Mouse (Mus musculus) heart, adult 2 months (tissue): ENCODE measurements at regions not wholly inside any gene's neighbourhood (a gene's known extent, or its start where the extent isn't known, plus 50 kb on each side); places are given as distances from the start of the nearest gene placed in this dataset.

Source experiments
- CTCF ChIP-seq: fragments of 200-600 bp; IDR thresholded peaks from 2 replicates; pipeline ENCODE4 v1.8.1; 2022; ENCODE audit warnings: antibody characterized with exemption, mild to moderate bottlenecking, moderate library complexity
- EP300 ChIP-seq: fragments of 200-500 bp; IDR thresholded peaks from 2 replicates; pipeline ENCODE4 v1.6.1; 2011; ENCODE audit warnings: low read depth, low read length, control low read depth; ENCODE audit not compliant: insufficient read depth
- POLR2A ChIP-seq: fragments of 200-500 bp; IDR thresholded peaks from 2 replicates; pipeline ENCODE4 v1.6.1; 2011; ENCODE audit warnings: mild to moderate bottlenecking, low read depth, low read length, control low read depth; ENCODE audit not compliant: insufficient read depth

DNA sequence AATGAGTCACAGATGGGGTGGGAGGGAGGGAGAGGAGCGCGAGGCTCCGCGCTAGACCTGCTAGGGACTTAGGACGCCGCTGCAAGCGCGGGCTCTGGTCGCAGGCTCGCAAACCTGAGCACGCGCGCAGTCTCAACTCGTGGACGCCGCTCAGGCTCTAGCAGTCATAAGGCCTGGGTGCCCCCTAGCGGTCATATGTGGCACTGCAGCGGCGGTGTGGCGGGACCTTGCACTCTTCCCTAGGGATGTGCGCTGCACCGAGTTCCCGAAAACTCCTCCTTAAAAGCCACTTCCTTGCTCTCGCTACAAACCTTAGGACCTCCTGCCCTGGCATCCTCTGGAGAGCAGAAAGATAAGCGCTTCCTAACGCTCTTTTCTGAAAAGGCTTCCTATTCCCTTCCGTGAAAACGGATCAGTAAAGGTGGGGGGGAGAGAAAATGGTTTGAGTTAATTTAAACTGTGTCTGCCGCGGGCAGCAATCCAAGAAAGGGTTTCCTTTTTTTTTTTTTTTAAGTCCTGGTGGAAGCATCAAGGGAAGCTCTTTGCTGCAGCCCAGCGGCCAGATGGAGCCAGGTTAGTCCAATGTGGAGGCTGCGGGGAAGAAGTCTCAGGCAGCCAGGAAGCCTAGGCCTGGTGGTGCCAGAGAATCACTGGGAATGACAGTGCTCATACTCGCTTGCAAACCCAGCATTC, 50.7 kb upstream of the Kdm8 start:
- TF ChIP-seq POLR2A (no peak), CTCF (peak; percentile 91), EP300 (0 out of 2 replicates have a peak, but pooled peaks have one; percentile 31)
